Mouse (Mus musculus) embryo, embryonic 10 days (tissue): ENCODE results near the gene Tmem204.

ENCODE experiments used
- DNase-seq: peaks from one replicate; pipeline ENCODE4 v3.0.0-alpha.2; 2015; ENCODE audit warnings: low spot score

The Tmem204 gene

DNA sequence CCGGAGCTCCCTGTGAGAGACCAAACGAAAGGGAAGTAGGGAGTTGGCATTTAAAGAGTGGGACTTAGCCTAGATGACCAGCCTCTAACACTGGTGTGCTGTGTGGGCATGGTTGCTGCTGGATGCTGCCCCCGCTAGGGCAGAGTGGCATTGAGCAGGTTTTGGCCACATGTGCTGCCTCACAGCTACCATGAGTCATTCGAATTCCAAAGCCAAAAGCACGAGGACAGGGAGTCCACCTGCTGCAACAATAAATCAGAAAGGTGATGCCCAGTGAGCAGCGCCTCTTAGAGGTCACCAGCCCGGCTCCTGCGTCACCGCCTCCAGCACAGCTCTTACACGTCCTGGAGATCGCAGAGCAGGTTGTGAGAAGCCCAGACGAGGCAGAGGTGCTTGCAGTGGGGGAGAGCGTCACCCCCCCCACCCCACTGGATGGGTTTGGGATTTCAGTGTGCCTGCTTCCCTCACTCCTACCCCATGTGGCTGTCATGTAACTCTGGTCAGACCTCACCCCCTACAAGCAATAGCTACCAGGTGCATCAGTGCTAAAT lies 1.5 kb upstream of the Tmem204 start:
- DNase-seq: no peak

DNA sequence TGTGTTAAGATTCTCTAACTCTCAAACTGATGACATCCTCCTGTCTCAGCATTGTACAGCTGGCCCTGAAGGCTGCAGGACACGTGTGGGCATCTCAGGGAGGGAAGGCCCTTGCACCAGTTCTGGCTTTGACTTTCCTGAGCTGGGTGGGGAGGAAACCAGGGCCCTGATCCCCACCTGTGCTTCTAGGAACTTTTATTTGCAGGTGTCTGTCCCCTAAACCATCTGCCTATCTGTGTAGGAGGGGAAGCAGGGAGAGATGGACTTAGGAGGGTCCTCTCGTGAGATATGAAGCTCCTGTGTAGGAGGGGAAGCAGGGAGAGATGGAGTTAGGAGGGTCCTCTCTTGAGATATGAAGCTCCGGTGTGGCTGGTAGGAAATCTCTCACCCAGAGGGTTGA lies 504 bp downstream of the Tmem204 start:
- DNase-seq: no peak

DNA sequence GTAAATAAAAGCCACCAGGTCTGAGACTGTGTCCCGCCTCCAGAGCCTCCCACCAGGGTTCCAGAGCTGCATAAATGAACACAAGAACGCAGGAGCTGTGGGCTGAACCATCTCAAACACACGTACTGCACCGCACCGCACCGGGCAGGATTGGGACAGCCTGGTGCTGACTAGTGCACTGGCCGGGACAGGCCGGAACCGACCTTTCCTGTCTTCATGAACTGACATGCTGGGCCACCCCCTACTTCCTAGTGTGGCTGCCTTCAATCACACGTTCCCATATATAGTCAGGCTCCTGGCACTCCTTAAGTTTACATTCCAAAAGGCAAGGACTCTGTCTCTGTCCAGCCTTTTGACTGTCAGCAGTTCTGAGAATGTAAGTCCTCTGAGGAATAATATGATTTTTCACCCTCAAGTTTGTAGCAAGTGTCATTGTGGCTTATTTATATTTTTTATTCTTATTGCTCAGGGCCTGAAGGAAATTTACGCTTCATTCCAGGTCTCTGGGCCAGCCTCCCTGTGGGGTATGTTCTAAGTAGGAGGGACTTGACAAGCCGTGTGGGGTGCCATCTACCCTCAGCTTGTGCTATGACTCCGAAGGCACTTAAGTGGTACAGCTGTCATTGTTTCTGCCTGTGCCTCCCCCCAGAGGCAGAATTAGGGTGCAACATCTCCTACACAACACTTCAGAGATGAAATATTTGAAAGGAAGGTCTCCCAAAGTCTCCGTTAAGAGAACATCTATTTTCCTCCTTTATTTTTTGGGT lies 1.1 kb downstream of the Tmem204 start:
- DNase-seq: peak; percentile 22

DNA sequence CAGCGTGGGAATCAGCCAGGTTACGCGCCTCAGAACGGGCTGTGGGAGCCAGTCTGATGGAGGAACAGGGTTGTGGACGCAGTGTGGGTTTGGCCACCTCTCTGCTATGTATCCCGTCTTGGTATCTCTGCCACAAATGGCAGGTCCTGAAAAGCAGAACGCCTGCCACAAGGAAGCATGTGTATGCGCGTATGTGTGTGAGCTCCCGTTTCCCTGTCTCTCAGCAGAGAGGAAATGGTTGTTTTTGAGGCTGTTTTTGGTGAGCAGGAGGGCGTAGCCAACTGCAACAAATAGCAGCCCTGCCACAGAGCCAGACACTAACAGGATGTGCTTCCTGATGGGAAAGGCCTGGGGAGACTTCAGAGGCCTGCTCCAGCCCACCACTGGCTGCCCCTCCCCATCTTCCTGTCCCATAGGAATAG lies 2.4 kb downstream of the Tmem204 start:
- DNase-seq: peak; percentile 26

DNA sequence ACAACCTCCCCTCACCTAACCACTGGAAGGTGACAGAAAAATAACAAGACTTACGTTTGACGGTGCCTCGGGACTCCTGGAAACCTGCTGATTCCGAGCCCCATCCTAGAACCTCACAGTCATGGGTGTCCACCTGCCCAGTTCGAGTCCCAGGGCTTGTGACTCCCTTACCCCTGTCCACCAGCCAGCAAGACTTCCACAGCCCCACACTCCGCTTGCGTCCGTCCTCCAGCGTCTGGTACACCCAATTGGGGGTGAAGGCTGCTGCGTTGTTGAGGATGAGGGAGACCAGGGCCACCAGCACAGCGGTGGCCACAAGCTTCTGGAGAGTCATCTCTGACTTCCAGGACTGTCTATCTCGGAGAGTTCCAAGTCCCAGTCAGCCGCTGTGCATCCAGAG lies 3.2 kb downstream of the Tmem204 start:
- no peak for DNase-seq

DNA sequence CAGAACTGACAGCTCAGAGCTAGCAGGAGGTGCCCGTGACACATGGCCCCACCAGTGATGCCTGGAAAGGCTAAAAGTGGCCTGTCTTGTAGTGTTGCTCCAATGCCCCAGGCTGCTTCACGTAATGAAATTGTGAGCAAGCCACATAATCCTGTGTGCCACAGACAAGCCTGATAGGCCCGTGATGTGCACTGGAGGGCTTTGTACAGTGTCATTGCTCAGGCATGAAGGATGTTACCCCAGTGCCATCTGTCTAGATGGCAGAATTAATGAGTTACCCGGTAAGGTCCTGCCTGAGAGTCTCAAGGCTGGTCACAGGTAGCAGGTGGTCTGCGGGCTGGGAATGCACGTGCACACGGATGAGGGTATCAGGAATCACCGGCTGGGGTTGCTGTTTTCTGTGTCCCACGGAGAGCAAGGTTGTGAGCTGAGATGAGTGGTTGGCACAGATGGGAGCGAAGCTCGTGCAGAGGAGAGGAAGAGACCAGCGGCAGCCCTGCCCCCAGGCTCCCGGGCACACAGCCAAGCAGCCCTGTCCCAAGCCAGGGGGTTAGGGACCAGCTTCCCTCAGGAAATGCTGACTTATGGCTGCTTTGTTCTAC lies 5.5 kb downstream of the Tmem204 start:
- DNase-seq: no peak

DNA sequence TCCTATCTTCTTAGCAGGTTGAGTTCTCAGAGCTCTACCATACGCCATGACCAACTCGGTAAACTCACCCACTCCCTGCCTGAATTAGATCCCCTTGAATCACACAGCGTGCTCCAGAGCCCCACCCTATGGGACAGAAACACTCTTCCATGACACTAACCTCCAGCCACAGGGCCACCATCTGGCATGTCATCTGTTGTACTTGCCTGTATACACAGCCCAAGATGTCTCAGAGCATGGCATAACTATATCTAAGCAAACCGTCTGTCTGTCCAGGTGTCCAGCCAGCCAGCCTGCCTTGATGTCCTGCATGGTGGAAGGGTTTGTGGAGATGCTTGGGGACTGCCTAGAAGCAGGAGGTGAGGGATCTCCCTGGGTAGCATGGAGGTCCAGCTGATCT lies 6.5 kb downstream of the Tmem204 start:
- DNase-seq: no peak

DNA sequence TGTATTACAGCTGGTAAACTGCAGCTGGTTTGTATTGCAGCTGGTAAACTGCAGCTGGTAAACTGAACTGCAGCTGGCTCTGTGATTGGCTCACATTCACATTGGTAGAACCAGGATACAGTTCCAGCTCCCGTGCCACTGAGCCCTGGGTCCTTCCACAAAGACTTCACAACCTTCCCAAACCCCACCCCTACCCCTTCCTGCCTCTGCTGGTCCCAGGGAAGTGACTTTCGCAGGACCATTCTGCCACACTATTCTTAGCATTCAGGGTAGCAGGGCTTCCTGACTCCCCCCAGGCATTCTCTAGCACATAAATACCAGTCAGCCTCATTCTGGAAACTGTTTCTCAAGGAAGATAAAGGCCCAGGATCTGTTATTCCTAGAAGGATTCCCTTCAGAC lies 14.7 kb downstream of the Tmem204 start:
- DNase-seq: no peak

DNA sequence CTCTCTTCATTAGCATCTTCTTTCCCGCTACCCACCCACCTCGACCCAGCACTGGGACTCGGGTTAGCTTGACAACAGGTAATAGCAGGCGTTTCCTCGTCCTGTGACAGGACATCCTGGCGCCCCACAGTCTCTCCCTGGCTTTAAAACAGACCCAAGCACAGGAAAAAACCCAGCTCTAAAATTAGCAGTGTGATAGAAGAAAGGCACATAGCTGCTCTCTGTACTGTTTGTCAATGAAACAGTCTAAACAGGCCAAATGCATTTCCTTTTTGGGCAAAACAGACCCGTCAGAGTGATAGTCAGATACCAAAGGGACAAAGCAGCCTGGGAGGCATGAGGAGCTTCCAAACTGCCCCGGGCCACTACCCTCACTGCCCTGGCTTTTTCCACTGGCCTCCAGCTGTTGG lies 15.9 kb downstream of the Tmem204 start:
- DNase-seq: no peak

DNA sequence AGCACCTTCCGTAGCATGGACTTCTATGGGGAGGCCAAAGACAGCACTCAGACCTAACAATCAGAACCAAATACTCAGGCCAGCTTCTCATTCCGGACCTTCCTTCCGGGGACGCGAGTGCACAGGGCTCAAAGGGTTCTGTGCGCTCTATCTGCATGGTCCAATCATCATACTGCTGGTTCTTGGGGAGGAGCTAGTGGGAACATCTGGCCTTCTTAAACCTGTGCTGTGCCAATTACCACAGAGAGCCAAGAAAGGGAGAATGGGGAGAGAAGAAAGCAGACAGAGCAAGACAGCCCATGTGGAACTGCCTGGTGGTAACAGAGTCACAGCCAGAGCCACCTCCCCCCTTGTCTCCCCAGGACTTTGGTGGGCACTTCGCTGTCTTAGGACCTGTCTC lies 16.8 kb downstream of the Tmem204 start:
- no peak for DNase-seq

DNA sequence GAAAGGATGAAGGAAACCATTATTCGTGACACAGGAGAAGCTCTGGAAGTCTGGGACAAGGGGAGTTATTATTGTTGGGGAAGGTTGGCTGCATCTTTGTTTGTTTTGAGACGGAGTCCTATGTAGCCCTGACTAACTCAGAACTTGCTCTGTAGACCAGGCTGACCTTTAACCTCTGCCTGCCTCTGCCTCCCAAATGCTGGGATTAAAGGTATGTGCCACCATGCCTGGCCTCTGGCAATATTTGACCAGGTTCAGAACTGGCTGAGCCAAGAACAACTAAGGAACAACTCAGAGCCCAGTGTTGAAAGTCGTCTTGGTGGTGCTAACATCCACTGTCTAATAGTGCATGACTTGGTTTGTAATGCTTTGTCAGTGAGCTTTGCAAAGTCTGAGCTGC lies 18.2 kb downstream of the Tmem204 start:
- no peak for DNase-seq

DNA sequence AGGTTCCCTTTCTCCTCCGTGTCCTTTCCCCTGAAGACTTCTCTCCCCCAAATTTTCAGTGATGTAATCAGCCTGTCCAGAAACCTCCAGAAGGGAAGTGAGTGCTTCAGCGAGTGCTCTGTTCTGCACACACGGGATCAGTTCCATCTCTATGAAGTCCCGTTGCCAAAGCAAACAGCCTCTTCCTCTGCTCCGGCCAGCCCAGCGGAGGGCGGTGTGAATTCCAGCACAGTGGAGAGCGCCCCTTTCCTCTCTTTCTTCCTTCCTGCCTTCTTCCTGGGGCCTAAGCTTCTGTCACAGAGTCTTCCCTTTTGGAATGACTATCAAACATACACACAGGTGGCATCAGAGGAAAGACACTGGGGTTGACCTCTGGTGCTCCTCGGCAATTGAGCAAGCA lies 19.0 kb downstream of the Tmem204 start:
- DNase-seq: no peak

DNA sequence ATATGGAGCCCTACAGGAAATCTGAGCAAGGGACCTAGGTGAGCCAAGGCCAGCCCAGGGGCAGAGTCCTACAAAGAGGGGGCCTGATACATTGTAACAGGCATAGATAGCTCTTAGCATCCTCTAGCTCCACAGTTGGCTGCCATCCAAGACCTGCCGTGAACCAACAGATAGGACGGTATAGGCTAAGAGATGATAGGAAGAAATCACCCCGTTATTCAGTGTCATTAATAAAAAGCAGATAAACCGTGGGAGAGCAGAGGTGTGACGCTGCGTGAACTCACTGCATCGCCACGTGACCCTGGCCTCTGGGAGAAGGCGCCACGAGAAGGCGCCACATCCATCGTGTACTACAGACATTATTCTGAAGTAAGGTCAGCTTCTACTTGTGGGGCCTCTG lies 19.5 kb downstream of the Tmem204 start:
- DNase-seq: no peak

DNA sequence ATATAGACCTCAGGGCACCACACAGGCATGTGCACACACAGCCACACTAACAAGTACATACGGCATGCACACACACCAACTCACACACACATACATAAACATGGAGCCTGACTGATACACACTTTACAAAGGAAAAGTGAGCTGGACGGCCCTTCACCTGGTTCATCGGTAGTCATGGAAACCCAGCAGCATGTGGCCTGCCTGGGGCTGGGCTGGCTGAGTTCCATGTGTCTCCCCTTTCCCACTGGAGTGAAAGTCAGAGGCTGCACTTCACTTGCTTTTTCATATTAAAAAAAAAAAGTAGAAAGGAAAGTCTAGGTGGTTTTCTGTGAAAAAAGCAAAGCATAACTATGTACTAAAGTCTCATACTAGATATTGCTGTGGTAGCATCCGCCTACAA lies 20.1 kb downstream of the Tmem204 start:
- no peak for DNase-seq

DNA sequence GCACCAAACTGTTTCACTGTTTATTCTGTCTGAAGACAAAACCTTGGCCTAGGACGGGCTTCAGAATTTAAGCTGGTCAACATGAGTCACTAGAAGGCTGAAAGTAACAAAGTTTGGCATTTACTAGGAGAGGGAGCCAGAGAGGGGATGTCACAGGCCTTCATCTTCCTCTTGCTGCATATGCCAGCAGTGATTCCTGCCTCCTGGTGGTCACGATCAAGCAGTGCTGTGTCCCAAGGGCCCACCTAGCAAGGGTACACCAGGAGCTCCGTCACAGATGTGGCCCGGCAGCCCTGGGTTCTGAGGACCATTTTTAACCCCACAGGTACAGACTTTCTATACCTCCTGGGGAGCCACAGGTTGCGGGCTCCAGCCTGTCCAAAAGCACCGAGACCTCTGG lies 26.4 kb downstream of the Tmem204 start:
- DNase-seq: no peak

DNA sequence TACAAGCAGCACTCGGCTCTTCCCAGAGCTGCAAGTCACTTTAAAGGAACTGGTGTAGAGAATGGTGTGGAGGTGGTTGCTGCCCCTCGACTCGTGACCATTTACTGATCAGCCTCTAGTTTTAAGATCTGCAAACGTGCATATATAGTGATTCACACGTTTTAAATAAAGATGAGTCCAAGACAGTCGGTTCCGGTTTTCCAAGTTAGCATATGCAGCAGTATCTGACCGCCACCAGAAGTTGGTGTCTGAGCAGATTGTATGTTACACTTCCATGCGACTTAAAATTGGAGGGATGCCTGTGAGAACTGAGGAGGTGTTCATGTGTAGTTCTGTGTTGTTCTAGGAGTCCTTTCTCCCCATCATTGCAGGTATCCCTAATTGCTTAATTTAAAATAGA lies 30.1 kb downstream of the Tmem204 start:
- no peak for DNase-seq

DNA sequence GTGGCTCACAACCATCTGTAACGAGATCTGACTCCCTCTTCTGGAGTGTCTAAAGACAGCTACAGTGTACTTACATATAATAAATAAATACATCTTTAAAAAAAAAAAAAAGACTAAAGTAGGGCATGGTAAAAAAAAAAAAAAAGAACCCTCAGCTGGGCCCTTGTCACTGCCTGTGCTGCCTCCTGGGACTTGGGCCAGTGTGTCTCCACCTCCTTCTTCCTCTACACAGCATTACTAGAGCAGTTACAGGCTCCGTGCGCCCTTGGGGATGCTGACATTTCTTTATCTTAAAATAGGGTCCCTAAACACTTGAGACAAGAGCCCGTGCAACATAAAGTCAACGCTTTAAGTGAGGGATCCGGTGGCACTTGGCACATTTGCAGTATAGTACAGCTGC lies 36.2 kb downstream of the Tmem204 start:
- DNase-seq: no peak

DNA sequence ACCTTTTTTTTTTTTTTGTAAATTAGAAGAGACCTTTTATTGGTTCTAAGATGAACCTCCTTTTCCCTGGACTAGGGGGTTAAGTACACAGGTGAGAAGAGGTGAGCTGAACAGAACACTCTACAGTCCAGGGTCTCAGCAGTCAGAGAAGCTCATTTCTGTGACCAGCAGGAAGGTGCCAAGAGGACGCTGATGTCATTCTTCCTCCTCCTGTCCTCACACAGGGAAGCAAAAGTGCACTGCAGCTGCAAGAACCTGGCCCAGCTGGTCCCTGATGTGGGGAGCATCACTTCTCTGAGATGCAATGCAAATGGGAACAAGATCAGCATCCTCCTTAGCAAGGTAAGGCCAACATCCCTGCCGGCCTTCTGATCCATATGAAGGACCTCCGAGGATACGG lies 38.1 kb downstream of the Tmem204 start:
- DNase-seq: no peak

DNA sequence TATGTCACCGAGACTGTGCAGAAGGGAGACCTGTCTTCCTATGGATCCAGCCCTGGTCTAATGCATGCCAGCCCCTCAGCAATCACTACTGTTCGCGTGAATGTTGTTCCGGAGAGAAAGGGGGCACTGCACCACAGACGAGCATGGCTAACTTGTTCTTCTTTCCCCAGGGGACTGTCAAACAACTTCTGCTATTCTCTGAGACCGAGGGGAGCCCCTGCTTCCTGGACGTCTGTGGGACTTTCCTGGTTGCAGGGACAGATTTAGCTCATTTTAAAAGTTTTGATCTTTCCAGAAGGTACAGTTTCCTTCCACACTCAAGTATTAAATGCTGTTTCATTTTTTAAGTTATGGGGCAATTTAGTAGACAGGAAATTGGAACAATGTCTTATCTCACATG lies 38.5 kb downstream of the Tmem204 start:
- no peak for DNase-seq

DNA sequence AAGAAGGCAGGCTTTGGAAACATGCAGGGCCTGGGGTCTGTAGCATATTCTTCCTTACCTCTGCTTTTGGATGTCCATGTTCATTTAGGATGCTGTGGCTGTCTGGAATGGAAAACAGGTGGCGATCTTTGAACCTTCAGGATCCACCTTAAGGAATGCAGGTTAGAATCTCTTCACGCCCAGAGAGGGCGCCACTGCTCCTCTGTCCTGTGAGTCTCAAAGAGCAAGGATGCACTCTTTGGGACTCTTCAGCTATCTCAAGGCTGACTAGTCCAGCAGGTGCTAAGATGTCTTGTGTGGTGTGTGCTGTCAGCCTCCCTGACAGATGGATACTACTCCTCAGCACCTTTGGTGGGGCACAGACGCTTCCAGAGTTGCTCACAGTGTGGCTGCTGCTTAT lies 47.2 kb downstream of the Tmem204 start:
- peak; percentile 16 for DNase-seq

DNA sequence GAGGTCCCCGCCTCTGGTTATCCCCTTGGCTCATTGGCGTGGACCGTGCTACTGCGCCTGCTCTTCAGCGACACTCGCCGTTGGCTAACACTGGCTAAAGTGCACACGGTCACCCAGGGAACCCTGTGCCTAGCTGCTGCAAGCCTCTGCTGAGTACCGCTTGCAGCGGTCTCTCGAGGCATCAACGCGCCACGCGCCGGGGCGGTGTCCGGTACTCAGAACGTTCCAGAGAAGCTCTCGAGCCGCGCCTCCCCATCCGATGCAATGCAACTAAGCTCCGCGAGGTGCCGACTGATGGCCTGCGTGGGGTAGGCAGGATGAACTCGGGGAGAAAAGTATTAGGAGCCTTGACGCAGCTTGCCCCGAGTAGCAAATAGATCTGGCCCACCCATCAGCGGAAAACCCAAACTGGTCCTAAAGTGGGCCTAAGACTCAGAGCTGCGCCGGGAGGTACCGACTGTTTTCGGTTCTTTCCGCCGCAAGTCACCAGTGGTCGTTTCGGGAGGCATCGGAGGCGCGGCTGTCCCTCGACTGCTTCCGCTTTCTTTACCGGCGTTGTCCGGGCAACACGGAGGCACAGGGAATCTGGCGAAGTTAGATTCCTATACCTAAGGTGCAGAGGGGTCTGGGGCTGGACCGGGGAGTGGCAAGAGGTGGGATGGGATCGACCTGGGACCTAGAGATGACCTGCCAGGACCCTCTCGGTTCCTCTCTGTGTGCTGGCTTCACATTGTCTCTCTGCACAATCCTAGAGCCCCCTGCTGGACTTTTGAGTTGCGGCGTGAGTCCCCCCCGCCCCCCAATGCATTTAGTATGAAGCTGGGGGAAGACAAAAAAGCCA lies 66.9 kb downstream of the Tmem204 start:
- DNase-seq: peak; percentile 89

DNA sequence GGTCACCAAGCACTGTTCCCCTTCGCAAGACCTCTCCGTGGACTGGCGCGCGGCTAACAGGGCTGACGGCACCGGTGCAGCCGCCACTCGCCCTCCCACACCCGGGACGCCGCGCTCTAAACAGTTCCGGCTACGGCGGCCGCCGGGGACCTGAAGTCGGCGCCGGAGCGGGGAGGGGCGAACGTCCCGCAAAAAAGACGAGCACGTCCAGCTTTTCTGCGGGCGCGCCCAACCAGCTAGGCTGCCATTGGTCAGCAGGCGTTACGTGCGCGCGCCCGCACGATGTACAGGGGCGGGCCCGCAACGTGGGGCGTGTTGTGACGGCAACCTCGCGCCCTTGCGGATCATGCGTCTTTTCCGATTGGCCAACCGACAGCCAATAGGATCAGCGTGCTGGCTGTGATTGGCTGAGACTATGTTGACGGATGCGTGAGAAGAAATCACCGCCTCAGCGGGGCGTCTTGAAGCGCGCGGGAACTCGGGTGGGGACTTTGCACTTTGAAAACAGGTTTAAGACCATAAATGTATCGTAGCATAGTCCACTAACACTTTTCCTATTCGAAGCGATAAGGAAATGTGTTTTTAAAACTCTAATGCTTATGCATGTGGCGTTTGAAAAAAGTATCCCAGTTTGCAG lies 67.6 kb downstream of the Tmem204 start, which contains the start of the genes Cramp1l and Ift140:
Gene Cramp1l, minus strand, starts transcription at position 134 of the 637 bp plus-strand sequence.
Gene Ift140, plus strand, starts transcription at position 431 of the 637 bp plus-strand sequence.
- DNase-seq: peak; percentile 100
